Mouse (Mus musculus): ENCODE data around the gene Hoxb6.

Hoxb6 gene

DNA sequence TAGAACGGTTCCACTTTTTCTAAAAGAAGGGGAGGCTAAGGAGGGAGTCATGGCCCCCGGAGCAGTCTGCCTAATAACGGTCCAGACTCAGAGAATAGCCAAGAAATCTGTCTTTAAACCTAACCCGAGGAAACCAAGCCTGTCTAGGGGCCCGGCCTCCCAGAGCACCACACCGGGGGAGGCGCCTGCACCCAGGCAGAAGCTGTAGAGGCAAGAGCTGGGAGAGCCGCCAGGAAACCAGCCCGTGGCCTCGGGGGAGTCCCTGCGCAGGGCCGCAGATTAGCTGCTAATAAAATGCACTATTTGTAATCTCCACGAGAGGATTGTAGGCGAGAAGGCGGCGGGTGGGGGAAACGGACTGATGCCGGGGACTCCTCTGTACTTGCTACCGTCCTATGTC lies 22.4 kb upstream of the Hoxb6 start:
- DNase-seq = peak; percentile 75 to 81

DNA sequence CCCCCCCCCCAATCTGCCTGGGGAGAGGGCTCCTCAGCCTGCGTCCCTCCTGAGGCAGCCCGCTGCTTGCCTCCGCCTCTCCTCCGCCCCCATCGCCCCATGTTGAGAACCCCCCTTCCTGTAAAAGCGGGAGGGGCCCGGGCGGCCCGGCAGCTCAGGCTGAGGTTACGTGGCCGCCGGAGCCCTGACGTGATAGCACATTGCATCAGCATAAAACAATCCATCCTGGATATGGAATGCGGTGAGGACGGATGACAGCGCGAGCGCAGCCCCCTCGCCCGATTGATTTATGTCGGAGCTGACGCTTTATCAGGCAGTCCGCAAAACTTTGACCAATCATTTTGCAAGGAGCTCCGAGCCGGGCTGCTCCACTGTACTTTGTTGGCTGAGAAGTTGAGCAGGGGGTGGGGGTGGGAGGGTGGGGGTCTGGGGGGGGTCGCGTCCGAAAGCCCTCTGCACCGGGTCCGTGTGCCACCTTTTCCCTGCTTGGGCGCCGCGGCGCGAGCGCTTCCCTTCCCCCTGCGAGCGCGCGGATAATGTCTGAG lies 21.2 kb upstream of the Hoxb6 start, which contains the start of gene Hoxb9:
TSS of gene Hoxb9 (plus strand) at position 462 of the 545 bp plus-strand sequence.
- DNase-seq = peak; percentile 53 to 73

DNA sequence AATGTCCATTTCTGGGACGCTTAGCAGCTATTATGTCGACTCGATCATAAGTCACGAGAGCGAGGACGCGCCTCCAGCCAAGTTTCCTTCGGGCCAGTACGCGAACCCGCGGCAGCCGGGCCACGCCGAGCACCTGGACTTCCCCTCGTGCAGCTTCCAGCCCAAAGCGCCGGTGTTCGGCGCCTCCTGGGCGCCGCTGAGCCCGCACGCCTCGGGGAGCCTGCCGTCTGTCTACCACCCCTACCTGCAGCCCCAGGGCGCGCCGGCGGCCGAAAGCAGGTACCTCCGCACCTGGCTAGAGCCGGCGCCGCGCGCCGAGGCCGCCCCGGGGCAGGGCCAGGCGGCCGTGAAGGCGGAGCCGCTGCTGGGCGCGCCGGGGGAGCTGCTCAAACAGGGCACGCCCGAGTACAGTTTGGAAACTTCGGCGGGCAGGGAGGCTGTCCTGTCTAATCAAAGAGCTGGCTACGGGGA lies 20.7 kb upstream of the Hoxb6 start:
- DNase-seq = peak; percentile 72 to 73

DNA sequence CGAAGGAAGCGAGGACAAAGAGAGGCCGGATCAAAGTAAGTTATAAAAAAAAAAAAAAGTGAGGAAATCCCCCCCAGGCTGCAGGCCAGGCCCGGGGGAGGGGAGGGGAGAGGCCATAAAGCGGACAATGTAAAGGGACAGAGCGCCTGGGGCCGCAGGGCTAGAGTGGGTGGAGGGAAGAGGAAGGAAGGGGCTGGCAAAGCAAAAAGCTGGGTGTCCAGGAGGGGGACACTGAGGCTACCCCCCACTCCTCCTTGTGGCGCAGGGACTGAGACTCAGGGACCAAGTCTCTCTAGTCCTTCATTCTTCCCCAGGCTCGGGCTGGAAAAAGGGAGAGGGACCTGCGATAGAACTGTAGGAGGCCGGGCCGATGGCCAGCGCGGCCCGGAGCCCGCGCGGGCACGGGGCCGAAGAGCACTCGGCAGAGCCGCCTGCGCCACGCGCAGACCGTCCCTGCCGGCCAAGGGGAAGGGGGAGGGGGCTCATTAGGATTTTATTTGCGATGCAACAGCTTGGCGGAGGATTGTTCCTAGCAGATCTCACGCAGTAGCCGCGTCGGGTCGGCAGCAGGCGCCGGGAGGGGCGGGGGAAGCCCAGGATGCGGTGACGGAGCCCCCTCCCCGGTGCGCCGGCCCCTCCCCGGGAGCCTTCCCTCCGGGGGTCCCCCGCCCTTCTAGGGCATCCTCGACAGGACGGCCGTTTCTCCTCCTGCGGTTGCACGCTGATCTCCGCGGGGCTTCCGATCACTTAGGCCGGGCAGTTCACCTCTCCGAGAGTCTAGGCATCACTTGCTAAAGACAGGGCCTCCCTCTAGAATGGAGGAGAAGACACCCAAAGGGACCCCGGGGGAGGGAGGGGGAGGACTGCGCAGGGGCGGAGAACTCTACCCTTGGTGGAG lies 20.0 kb upstream of the Hoxb6 start:
- peak in 1 of 2 experiments; percentile 42 for DNase-seq

DNA sequence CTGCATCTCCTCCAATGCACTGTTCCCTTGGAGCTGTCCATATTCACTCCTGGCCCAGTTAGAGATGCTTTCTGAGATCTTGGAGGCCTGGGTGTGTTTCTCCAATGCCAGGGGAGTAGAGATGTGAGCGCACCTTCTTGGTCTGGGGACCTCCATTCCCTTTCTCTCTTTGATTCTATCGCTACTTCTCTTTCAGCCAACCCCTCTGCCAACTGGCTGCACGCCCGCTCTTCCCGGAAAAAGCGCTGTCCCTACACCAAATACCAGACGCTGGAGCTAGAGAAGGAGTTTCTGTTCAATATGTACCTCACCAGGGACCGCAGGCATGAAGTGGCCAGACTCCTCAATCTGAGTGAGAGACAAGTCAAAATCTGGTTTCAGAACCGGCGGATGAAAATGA lies 17.8 kb upstream of the Hoxb6 start:
- DNase-seq = no peak

DNA sequence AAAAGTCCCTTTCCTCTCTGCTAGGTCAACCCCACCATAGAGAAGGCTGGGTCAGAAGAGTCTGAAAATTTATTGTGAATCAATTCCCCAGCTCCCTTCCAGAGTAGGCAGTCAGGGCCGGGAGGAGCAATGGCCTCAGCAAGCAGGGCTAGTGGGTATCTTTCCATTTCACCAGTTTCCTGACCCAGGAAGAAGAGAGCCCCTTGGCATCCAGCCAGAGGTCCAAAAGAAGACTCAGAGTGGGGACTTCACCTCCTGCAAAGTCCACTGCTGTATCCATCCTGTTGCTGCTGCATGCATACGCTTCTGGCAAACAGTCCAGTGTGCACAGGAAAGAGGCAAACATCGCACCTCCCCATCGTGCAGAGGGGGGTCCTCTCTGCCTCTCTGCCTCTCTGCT lies 16.4 kb upstream of the Hoxb6 start:
- DNase-seq = peak in 1 of 2 experiments; percentile 57

DNA sequence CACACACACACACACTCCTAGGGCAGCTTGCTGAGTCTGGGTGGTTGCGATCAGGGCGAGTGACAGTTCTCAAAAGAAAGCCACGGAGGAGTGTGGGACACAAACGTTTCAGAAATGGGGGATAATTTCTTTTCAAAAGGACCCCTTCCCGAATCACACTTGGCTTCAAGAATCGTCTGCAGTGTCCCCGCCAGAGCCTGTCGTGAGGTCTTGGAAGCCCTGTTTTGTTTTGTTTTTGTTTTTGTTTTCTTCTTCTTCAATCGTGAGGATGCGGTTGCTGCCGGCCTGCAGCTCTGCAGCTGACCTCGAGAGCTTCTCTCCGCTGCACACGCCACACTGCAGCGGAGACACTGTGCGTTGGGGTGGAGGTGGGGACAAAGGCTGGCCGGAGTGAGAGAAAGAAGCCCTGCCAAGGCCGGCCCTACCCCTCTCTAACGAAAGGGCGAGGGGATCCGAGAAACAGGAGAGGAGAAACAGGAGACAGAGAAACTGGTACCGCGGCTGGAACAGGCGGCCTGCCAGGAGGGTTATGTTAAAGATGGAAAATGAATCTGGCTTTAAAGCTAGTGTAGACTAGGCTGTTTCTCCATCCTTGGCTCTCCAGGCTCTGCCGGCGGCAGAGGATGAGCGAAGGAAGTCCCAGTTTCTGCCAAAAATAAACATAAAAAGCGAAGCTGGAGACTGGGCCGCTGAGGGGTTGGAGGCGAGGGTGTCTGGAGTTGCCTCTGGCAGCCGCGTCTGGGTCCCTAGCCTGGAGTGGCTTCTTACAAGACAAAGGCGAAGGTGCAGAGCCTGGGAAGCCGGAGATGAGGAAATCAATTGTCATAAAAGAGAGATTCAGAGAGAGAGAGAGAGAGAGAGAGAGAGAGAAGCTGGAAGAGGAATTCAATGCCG lies 14.9 kb upstream of the Hoxb6 start:
- no peak for DNase-seq

DNA sequence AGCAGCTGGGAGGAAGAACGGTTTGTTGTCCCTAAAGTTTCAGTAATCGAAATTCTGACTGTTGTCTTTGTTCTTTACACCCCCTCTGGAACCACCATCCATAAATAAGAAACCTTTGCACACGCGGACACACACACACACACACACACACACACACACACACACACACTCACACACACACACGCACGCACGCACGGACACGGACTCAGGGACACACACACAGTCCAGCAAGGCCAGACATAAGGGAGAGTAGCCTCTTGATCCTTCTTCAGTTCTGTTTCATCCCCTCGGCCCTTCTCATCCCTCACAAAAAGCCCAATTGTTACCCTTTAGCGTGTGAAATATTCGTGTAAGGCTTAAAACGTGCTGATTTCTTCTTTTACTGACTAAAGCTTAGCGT lies 14.0 kb upstream of the Hoxb6 start:
- DNase-seq = no peak

DNA sequence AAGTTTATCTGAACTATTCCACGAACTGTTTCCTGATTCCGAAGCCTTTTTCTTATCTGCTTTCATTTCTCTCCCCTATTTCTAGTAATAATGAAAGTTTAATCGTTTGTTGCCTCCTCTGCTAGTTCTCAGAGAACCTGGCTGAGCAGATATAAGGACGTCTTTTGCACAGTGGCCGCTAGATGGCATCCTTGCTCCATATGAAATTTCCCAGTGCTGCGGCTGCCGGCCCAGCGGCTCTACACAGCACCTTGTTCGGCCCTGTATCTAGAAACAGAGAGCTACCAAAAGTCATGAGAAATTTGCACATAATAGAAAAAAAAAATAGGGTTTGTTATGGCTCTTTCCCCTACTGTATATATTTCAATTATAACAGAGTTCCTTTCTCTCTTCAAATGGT lies 13.5 kb upstream of the Hoxb6 start:
- peak; percentile 91 to 92 for DNase-seq

DNA sequence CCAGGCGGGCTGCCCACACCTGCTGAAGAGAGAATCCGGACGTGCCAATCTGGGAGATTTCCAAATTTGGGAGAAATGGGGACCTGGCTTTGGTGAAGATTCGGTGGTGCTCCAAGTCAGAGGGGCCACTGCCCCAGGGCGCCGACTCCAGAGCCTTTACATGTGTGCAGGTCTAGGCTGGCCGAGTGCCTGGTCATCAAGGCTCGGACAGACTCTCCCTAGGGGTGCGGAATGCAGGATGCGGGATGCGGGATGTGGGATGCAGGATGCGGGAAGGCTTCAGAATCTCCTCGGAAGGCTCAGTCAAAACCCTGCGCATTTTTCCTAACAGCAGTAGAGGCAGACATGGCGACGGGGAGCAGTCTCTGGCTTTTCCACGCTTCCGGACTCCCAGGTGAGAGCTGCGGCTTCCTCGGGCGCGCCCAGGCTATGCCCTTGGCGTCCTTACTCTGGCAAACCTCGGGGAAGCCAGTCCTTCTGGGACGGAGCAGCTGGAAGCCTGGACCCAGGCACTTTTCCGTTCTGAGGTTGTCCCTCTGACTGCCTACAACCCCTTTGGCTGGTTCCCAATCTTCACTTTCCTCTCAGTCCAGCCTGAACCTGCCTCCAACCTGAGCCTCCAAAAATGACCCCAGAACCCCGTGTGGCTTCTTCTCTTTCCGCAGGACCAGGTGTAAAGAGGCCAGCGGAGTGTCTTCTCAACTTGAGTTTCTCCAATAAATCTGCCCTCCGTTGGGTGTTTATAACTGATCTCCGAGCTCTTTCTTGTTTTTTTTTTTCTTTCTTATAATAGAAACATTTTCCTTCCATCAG lies 12.6 kb upstream of the Hoxb6 start:
- peak in 1 of 2 experiments; percentile 50 for DNase-seq

DNA sequence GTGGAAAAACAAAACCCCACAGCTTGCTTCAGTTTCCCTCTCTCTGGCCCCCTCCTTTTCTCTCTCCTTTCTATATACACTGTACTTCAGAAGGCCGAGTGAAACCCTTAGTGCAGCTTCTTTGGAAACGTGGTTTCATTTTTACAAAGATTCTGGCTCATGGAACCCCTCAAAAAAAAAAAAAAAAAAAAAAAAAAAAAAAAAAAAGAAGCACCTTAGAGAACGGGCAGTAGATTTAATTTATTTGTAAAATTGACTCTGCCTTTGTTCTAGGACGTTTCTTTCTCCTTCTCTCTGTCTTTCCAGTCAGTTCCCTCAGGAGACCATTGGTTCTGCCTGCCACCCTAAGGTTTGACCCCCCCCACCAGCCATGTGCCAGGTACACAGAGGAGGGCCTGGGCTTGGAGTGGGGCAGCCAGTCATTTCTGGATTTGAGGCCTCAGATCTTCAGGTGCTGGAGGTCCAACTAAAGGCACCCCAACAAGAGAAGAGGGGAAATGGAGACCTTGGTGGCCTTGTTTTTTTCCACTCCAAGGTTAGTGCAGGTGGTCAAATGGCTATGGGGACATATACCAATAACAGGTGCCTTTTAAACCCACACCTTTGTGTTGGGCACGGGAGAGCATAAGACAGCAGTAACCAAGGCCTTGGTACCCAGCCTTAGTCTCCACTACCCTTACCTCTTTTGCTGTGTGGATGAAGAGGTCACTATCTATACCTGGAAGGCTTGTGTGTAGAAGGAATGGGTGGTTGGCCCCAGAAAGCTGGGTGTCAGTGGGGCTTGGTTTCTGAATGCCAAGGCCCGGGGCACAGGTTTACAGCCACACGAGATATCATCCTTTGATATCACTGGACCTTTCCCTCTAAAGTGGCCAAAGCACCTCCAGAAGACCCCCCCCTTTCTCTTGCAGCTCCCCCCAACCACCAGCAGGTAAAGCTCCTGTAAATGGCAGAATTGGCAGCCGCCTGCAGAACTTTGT lies 11.6 kb upstream of the Hoxb6 start:
- peak in 1 of 2 experiments; percentile 60 for DNase-seq

DNA sequence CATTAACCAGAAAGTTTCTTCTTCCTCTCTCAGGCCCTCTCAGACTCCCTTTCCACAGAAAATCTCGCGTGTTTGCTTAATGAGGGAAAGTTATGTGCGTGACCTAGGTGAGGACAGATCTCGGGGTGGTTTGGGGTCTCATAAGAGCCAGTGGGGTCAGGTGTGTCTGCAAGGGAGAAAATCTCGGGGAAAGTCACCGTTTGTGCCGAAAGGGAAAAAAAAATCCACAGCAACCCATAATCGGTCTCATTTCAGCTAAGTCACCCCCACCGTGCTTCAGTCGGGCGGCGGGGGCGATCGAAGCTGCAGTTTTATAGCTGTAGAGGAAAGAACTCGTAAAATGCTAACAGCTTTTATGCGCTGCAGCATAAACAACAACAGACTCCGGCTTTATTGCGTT lies 10.9 kb upstream of the Hoxb6 start:
- peak in 1 of 2 experiments; percentile 36 for DNase-seq

DNA sequence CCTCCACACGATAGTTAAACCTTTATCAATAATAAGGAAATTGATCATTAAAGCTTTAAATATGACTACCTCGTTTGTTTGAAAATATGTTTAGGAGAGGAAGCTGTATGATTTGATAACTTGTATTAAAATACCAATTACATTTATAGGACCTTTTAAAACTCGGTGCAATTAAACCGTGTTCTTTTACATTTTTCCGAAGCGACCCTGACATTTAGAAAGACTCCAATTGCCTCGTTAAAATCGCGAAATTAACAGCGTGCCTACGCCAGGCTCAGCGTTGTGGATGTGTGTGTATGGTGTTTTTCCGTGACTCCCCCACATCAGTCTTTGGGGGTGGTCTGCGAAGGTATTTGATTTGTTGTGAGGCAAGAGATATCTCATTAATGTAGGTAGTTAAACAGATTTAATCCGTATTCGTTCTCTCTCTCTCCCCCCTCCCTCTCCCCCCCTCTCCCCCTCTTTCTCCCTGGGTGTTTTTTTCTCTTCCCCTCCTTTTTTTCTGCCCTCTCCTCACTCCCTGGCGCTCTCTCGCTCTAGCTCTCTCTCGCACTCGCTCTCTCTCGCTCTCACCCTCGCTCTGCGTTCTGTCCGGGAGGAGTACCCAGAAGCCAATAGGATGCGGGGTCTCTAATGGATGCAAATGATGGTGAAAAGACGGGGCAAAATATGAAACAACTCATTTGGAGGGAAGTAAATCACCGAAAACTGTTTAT lies 10.3 kb upstream of the Hoxb6 start, which contains the start of gene Hoxb8:
TSS of gene Hoxb8 (plus strand) at position 51 of the 716 bp plus-strand sequence.
- peak in 1 of 2 experiments; percentile 46 for DNase-seq

DNA sequence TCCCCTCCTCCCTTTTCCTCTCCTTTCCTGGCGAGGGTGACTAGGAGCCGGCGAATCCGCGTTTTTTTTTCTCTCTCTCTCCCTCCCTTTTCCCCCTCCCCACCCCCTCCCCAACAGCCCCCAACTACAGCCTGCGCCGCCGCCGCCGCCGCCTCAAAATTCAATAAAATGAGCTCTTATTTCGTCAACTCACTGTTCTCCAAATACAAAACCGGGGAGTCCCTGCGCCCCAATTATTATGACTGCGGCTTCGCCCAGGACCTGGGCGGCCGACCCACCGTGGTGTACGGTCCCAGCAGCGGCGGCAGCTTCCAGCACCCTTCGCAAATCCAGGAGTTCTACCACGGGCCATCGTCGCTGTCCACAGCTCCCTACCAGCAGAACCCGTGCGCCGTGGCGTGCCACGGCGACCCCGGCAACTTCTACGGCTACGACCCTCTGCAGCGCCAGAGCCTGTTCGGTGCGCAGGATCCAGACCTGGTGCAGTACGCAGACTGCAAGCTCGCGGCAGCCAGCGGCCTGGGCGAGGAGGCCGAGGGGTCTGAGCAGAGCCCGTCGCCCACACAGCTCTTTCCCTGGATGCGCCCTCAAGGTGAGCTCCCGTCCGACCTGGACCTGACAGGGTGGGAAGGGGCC lies 9.4 kb upstream of the Hoxb6 start:
- DNase-seq = peak in 1 of 2 experiments; percentile 33

DNA sequence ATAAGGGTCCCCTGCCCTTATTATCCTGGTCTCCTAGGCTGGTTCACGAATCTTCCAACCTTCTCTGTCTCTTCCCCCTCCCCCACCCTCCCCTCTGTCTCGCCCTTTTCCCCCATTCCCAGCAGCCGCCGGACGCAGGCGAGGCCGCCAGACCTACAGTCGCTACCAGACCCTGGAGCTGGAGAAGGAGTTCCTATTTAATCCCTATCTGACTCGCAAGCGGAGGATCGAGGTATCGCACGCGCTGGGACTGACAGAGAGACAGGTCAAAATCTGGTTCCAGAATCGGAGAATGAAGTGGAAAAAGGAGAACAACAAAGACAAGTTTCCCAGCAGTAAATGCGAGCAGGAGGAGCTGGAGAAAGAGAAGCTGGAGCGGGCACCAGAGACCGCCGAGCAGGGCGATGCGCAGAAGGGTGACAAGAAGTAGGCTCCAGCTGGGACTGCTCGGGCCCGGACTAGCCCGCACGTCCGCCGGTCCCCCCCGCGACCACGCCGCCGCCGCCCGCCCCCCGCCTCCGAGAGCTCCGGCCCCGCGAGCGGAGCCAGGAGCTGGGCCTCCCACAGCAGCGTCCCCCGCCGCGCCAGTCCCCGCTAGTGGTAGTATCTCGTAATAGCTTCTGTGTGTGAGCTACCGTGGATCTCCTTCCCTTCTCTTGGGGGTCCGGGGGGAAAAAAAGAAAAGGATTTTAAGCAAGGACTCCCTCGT lies 8.1 kb upstream of the Hoxb6 start:
- DNase-seq = peak in 1 of 2 experiments; percentile 49

DNA sequence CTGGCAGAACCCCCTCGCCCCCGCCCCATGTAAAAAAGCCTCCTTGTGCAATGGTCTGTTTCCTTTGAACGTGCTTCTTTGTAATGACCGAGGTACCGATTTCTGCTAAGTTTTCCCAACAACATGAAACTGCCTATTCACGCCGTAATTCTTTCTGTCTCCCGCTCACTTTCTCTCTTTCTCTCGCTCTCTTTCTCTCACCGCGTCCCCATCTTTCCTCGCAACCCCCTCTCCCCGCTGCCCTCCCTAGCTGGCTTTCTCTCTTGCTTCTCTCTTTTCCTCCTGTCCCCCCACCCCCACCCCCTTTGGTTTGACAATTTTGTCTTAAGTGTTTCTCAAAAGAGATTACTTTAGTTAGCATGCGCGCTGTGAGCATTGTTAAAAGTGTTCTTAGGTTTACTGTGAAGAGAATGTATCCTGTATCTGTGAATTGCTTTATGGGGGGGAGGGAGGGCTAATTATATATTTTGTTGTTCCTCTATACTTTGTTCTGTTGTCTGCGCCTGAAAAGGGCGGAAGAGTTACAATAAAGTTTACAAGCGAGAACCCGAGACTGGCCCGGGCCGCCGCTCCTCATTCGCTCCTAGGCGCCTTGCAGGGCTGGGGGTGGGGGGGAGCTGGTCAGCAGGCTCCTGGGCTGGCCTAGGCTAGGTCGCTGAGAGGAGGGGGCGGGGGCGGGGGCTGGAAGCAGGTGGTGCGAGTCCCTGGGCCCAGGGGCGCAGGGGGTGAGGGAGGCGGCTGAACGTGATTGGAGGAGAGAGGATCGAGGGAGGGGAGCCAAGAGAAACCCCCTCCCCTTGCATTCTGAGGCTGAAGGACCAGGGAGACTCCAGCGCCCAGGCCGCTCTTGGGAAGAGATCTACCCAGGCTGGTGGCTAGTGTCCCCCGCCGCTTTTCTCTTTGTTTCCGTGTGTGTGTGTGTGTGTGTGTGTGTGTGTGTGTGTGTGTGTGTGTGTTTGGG lies 7.2 kb upstream of the Hoxb6 start:
- DNase-seq = peak; percentile 72 to 82
